Mouse (Mus musculus) neural tube, embryonic 13.5 days (tissue): Measurements from ENCODE around the gene Rabl2. TPM values are rescaled to one million over a fixed set of nuclear protein-coding genes. Genes with fewer than 3 reads are reported as not detected.
A peak's percentile ranks its signal among the peaks of the same experiment; 100 is the strongest.

Experiments used
- ATAC-seq: fragments of 200-750 bp; cut with Nextera tagmentation; 2 replicates; pipeline ENCODE4 v1.8.0; 2017; ENCODE audit warnings: low read depth, mild to moderate bottlenecking, moderate TSS enrichment, moderate library complexity
- H3K27ac ChIP-seq: fragments of 300-500 bp; sonication (generic); replicated peaks from 2 replicates; pipeline ENCODE4 v1.5.1; 2015; ENCODE audit warnings: moderate library complexity, mild to moderate bottlenecking, inconsistent platforms
- H3K27me3 ChIP-seq: fragments of 300-500 bp; sonication (generic); 2 replicates; pipeline ENCODE4 v1.6.1; 2015; ENCODE audit warnings: mild to moderate bottlenecking, inconsistent platforms
- H3K36me3 ChIP-seq: fragments of 300-500 bp; sonication (generic); 2 replicates; pipeline ENCODE4 v1.6.1; 2015; ENCODE audit warnings: mild to moderate bottlenecking, inconsistent platforms
- H3K4me1 ChIP-seq: fragments of 300-500 bp; sonication (generic); replicated peaks from 2 replicates; pipeline ENCODE4 v1.6.1; 2015; ENCODE audit warnings: inconsistent platforms
- H3K4me2 ChIP-seq: fragments of 300-500 bp; sonication (generic); 2 replicates; pipeline ENCODE4 v1.6.1; 2015; ENCODE audit warnings: inconsistent platforms, mild to moderate bottlenecking, moderate library complexity
- H3K4me3 ChIP-seq: fragments of 300-500 bp; sonication (generic); 2 replicates; pipeline ENCODE4 v1.5.1; 2015; ENCODE audit warnings: mild to moderate bottlenecking, inconsistent platforms
- H3K9ac ChIP-seq: fragments of 300-500 bp; sonication (generic); 2 replicates; pipeline ENCODE4 v1.6.1; 2015; ENCODE audit warnings: moderate library complexity, mild to moderate bottlenecking, inconsistent platforms
- H3K9me3 ChIP-seq: fragments of 300-500 bp; sonication (generic); 2 replicates; pipeline ENCODE4 v1.6.1; 2016; ENCODE audit warnings: inconsistent platforms
- WGBS: fragments of 180-500 bp; shearing (Covaris S2); methylation state at CpG from one replicate; pipeline ENCODE4 v1.1.7; 2015; 5-methylcytosine and 5-hydroxymethylcytosine counted together
- polyA plus RNA-seq: library from polyadenylated mRNA; unstranded; fragments of >200 nt; fragmentation: Nextera tagmentation; extraction: Ambion mirVana; gene quantifications from 2 replicates; pipeline ENCODE4 v1.2.1, GENCODE M21; 2015

Gene Rabl2
- 70.7 and 82.4 TPM in 2 replicates for polyA plus RNA-seq

- Histone ChIP-seq H3K4me1 (peaks cover 32% of the 10 kb centered on the region), H3K4me2 (peak within 1 kb of the TSS; percentile 65), H3K9ac (peak within 1 kb of the TSS; percentile 85), H3K36me3 (peaks cover 17% of the 10 kb centered on the region), H3K9me3 (no peaks in the 10 kb centered on the region), H3K4me3 (peak within 1 kb of the TSS; percentile 65), H3K27ac (peak within 1 kb of the TSS; percentile 85), H3K27me3 (no peaks in the 10 kb centered on the region)
- WGBS: under 1% methylated on average over 35 of the region's 35 CpGs
- ATAC-seq: peak; percentile 96
Observed at GRCm38 (mm10) chr15:89591723-89592455, at the start of gene Rabl2. Gene Rabl2, minus strand, starts transcription at chr15:89591923.

- 8% methylated on average over 6 of the region's 6 CpGs for whole genome bisulfite sequencing
- peak; percentile 65; the same call in 1 of the 2 replicates for ATAC-seq
- no peak overlapping the region for H3K27ac ChIP-seq
- H3K4me1 ChIP-seq: no peaks in the 10 kb centered on the region
- no peak overlapping the region for H3K4me2 ChIP-seq
- H3K27me3 ChIP-seq: no peaks in the 10 kb centered on the region
- H3K9ac ChIP-seq: no peak overlapping the region
- no peaks in the 10 kb centered on the region for H3K9me3 ChIP-seq
- H3K36me3 ChIP-seq: no peaks in the 10 kb centered on the region
- H3K4me3 ChIP-seq: no peak overlapping the region
Observed at GRCm38 (mm10) chr15:89623626-89623959, 31.9 kb upstream of the Rabl2 start.

GRCm38 (mm10) chr15:89622959-89623625 lies 31.4 kb upstream of the Rabl2 start:
- H3K9me3 ChIP-seq: no peaks in the 10 kb centered on the region
- ATAC-seq: peak; percentile 59; the same call in 1 of the 2 replicates
- no peak overlapping the region for H3K9ac ChIP-seq
- H3K36me3 ChIP-seq: no peaks in the 10 kb centered on the region
- H3K4me1 ChIP-seq: no peaks in the 10 kb centered on the region
- 65% methylated on average over 5 of the region's 5 CpGs for WGBS
- H3K27ac ChIP-seq: no peak overlapping the region
- no peak overlapping the region for H3K4me3 ChIP-seq
- no peak overlapping the region for H3K4me2 ChIP-seq
- no peaks in the 10 kb centered on the region for H3K27me3 ChIP-seq

GRCm38 (mm10) chr15:89622312-89622958 lies 30.7 kb upstream of the Rabl2 start:
- 75% methylated on average over 12 of the region's 12 CpGs for WGBS
- H3K4me1 ChIP-seq: no peaks in the 10 kb centered on the region
- no peak overlapping the region for H3K4me3 ChIP-seq
- peak; percentile 47; the same call in 1 of the 2 replicates for ATAC-seq
- H3K4me2 ChIP-seq: no peak overlapping the region
- H3K9ac ChIP-seq: no peak overlapping the region
- no peak overlapping the region for H3K27ac ChIP-seq
- no peaks in the 10 kb centered on the region for H3K27me3 ChIP-seq
- no peaks in the 10 kb centered on the region for H3K36me3 ChIP-seq
- no peaks in the 10 kb centered on the region for H3K9me3 ChIP-seq

- no peak overlapping the region for H3K27ac ChIP-seq
- ATAC-seq: no peak
Observed at GRCm38 (mm10) chr15:89607888-89608287, 16.2 kb upstream of the Rabl2 start.

GRCm38 (mm10) chr15:89607480-89607879 lies 15.8 kb upstream of the Rabl2 start:
- no peaks in the 10 kb centered on the region for H3K9me3 ChIP-seq
- no peaks in the 10 kb centered on the region for H3K4me1 ChIP-seq
- WGBS: 88% methylated on average over 8 of the region's 8 CpGs

More at GRCm38 (mm10) chr15:89607888-89608287, 16.2 kb upstream of the Rabl2 start:
- H3K4me1 ChIP-seq: no peaks in the 10 kb centered on the region
- H3K4me2 ChIP-seq: no peak overlapping the region
- 86% methylated on average over 9 of the region's 9 CpGs for WGBS
- H3K9me3 ChIP-seq: no peaks in the 10 kb centered on the region
- H3K9ac ChIP-seq: no peak overlapping the region
- no peak overlapping the region for H3K4me3 ChIP-seq
- H3K36me3 ChIP-seq: no peaks in the 10 kb centered on the region
- no peaks in the 10 kb centered on the region for H3K27me3 ChIP-seq

GRCm38 (mm10) chr15:89605822-89606570 lies 14.3 kb upstream of the Rabl2 start:
- no peak overlapping the region for H3K4me2 ChIP-seq
- H3K36me3 ChIP-seq: no peaks in the 10 kb centered on the region
- H3K27ac ChIP-seq: no peak overlapping the region
- no peaks in the 10 kb centered on the region for H3K9me3 ChIP-seq
- no peaks in the 10 kb centered on the region for H3K4me1 ChIP-seq
- H3K4me3 ChIP-seq: no peak overlapping the region
- WGBS: 73% methylated on average over 12 of the region's 12 CpGs
- H3K27me3 ChIP-seq: no peaks in the 10 kb centered on the region
- no peak for ATAC-seq
- H3K9ac ChIP-seq: no peak overlapping the region

More at GRCm38 (mm10) chr15:89607480-89607879, 15.8 kb upstream of the Rabl2 start:
- Histone ChIP-seq H3K36me3 (no peaks in the 10 kb centered on the region), H3K4me2 (no peak overlapping the region), H3K4me3 (no peak overlapping the region), H3K27ac (no peak overlapping the region), H3K27me3 (no peaks in the 10 kb centered on the region), H3K9ac (no peak overlapping the region)
- ATAC-seq: no peak

GRCm38 (mm10) chr15:89592548-89592947 lies 825 bp upstream of the Rabl2 start:
- WGBS: 55% methylated on average over 4 of the region's 4 CpGs
- H3K4me2 ChIP-seq: peak overlapping the region; percentile 65
- H3K9ac ChIP-seq: no peak overlapping the region; the same call in 1 of the 2 replicates
- no peak overlapping the region for H3K27ac ChIP-seq
- peak; percentile 42 for ATAC-seq
- H3K9me3 ChIP-seq: no peaks in the 10 kb centered on the region
- H3K4me3 ChIP-seq: peak overlapping the region; percentile 65; the same call in 1 of the 2 replicates
- peaks cover 32% of the 10 kb centered on the region for H3K4me1 ChIP-seq
- no peaks in the 10 kb centered on the region for H3K27me3 ChIP-seq
- H3K36me3 ChIP-seq: peaks cover 11% of the 10 kb centered on the region

- no peaks in the 10 kb centered on the region for H3K9me3 ChIP-seq
- peak overlapping the region; percentile 65 for H3K4me3 ChIP-seq
- WGBS: 2% methylated on average over 30 of the region's 30 CpGs
- peaks cover 22% of the 10 kb centered on the region for H3K36me3 ChIP-seq
- peak overlapping the region; percentile 85 for H3K9ac ChIP-seq
- peak overlapping the region; percentile 65 for H3K4me2 ChIP-seq
- H3K27me3 ChIP-seq: no peaks in the 10 kb centered on the region
- peak overlapping the region; percentile 85 for H3K27ac ChIP-seq
- peak; percentile 52; the same call in 1 of the 2 replicates for ATAC-seq
- peaks cover 32% of the 10 kb centered on the region for H3K4me1 ChIP-seq
Observed at GRCm38 (mm10) chr15:89591317-89591716, 406 bp downstream of the Rabl2 start.

GRCm38 (mm10) chr15:89589146-89589545 lies 2.6 kb downstream of the Rabl2 start:
- Histone ChIP-seq H3K9ac (no peak overlapping the region), H3K4me3 (no peak overlapping the region), H3K36me3 (peaks cover 34% of the 10 kb centered on the region), H3K4me1 (peaks cover 32% of the 10 kb centered on the region), H3K9me3 (no peaks in the 10 kb centered on the region), H3K4me2 (no peak overlapping the region), H3K27ac (no peak overlapping the region), H3K27me3 (no peaks in the 10 kb centered on the region)
- WGBS: 81% methylated on average over 5 of the region's 5 CpGs
- no peak for ATAC-seq

- Histone ChIP-seq H3K4me3 (no peak overlapping the region), H3K36me3 (peaks cover 57% of the 10 kb centered on the region), H3K9me3 (no peaks in the 10 kb centered on the region), H3K27ac (no peak overlapping the region), H3K4me2 (no peak overlapping the region), H3K27me3 (no peaks in the 10 kb centered on the region), H3K9ac (no peak overlapping the region), H3K4me1 (peaks cover 21% of the 10 kb centered on the region)
- no peak for ATAC-seq
- WGBS: 91% methylated on average over 11 of the region's 11 CpGs
Observed at GRCm38 (mm10) chr15:89585631-89586030, 6.1 kb downstream of the Rabl2 start.
